ENCODE assay signal across 18 mouse cellular contexts in genomic region chr4:35724774-35725173, GRCm38 (mm10).
DNase-seq lines count a peak whose midpoint lies in the region; ATAC-seq and TF ChIP-seq lines count a peak whose summit lies in the region.
"Had no signal": no experiment of that assay in that cellular context is flagged by ENCODE, and none has a peak within 500 bp of the region (broad histone marks: within the 10 kb centered on the region; RNA-seq: fewer than 3 reads in every experiment).

No protein-coding gene starts in this region.

- H3K4me1 ChIP-seq in lung, embryonic 14.5 days (ENCODE audit: insufficient read depth) = no peaks in the 10 kb centered on the region
- no peaks in the 10 kb centered on the region for H3K4me1 ChIP-seq in lung, embryonic 15.5 days
- H3K4me1 ChIP-seq in lung, embryonic 16.5 days (replicated peaks; ENCODE audit: control insufficient read depth, insufficient read depth, low read length) = no peaks in the 10 kb centered on the region
- H3K4me1 ChIP-seq in midbrain, embryonic 11.5 days (ENCODE audit: control insufficient read depth, insufficient read depth, low read length) = no peaks in the 10 kb centered on the region
- H3K4me1 ChIP-seq in midbrain, embryonic 15.5 days = no peaks in the 10 kb centered on the region

- no peak overlapping the region for H3K4me2 ChIP-seq in lung, embryonic 14.5 days
- H3K4me2 ChIP-seq in lung, embryonic 15.5 days = no peak overlapping the region
- no peak overlapping the region for H3K4me2 ChIP-seq in lung, embryonic 16.5 days (ENCODE audit: low read depth, low read length)
- no peak overlapping the region for H3K4me2 ChIP-seq in midbrain, embryonic 11.5 days
- H3K4me2 ChIP-seq in midbrain, embryonic 15.5 days = no peak overlapping the region

- WGBS in lung, embryonic 14.5 days = 27% methylated on average over 1 of the region's 1 CpGs
- WGBS in lung, embryonic 15.5 days = 27% methylated on average over 1 of the region's 1 CpGs
- 28% methylated on average over 1 of the region's 1 CpGs for WGBS in lung, embryonic 16.5 days
- WGBS in midbrain, embryonic 11.5 days = 58% methylated on average over 1 of the region's 1 CpGs
- WGBS in midbrain, embryonic 15.5 days = 67% methylated on average over 1 of the region's 1 CpGs

- no peaks in the 10 kb centered on the region for H3K9me3 ChIP-seq in lung, embryonic 14.5 days (ENCODE audit: low read depth, low read length)
- no peaks in the 10 kb centered on the region for H3K9me3 ChIP-seq in lung, embryonic 15.5 days
- no peaks in the 10 kb centered on the region for H3K9me3 ChIP-seq in lung, embryonic 16.5 days (ENCODE audit: control insufficient read depth, low read length)
- peaks cover 4% of the 10 kb centered on the region; the same call in 1 of the 2 replicates for H3K9me3 ChIP-seq in midbrain, embryonic 11.5 days (ENCODE audit: control insufficient read depth, low read length)
- H3K9me3 ChIP-seq in midbrain, embryonic 15.5 days = peaks cover 7% of the 10 kb centered on the region; the same call in 1 of the 2 replicates
- H3K9me3 ChIP-seq: G1E had no signal

- DNase-seq in lung, embryonic 14.5 days = peak; percentile 34
- no peak for DNase-seq in lung, postnatal 14 days
- no peak for DNase-seq in lung, postnatal 4 days
- DNase-seq in lung, postnatal 10 days = no peak
- DNase-seq in midbrain, embryonic 11.5 days (ENCODE audit: low spot score, missing footprints) = peak; percentile 6
- DNase-seq: adrenal gland, postnatal 10 days; adrenal gland, postnatal 25 days; B cell, adult 2 months; cerebellum, adult 11 months; cerebellum, adult 11-12 months had no signal

- no peak overlapping the region for H3K9ac ChIP-seq in lung, embryonic 14.5 days
- no peak overlapping the region for H3K9ac ChIP-seq in lung, embryonic 15.5 days
- H3K9ac ChIP-seq in lung, embryonic 16.5 days (ENCODE audit: low read length) = no peak overlapping the region
- no peak overlapping the region for H3K9ac ChIP-seq in midbrain, embryonic 11.5 days (ENCODE audit: low read length)
- H3K9ac ChIP-seq in midbrain, embryonic 15.5 days = no peak overlapping the region

- H3K27ac ChIP-seq in lung, embryonic 14.5 days (ENCODE audit: low read depth) = no peak overlapping the region
- H3K27ac ChIP-seq in lung, embryonic 15.5 days = no peak overlapping the region
- H3K27ac ChIP-seq in lung, embryonic 16.5 days (ENCODE audit: low read length) = no peak overlapping the region
- no peak overlapping the region for H3K27ac ChIP-seq in midbrain, embryonic 11.5 days (ENCODE audit: low read depth, low read length)
- H3K27ac ChIP-seq in midbrain, embryonic 15.5 days = no peak overlapping the region

- no peak for TF ChIP-seq CTCF in lung, embryonic 14.5 days (IDR thresholded peaks at IDR 0.05; ENCODE audit: low read depth)

- no peak overlapping the region for H3K4me3 ChIP-seq in lung, embryonic 14.5 days (ENCODE audit: low read depth, low read length)
- H3K4me3 ChIP-seq in lung, embryonic 15.5 days = no peak overlapping the region
- H3K4me3 ChIP-seq in lung, embryonic 16.5 days (ENCODE audit: low read length) = no peak overlapping the region
- H3K4me3 ChIP-seq in midbrain, embryonic 11.5 days (ENCODE audit: low read depth, low read length) = no peak overlapping the region
- H3K4me3 ChIP-seq in midbrain, embryonic 15.5 days = no peak overlapping the region

- no peaks in the 10 kb centered on the region for H3K27me3 ChIP-seq in lung, embryonic 14.5 days (ENCODE audit: insufficient read depth, low read length)
- no peaks in the 10 kb centered on the region for H3K27me3 ChIP-seq in lung, embryonic 15.5 days
- no peaks in the 10 kb centered on the region for H3K27me3 ChIP-seq in lung, embryonic 16.5 days (ENCODE audit: control insufficient read depth, insufficient read depth, low read depth, low read length)
- no peaks in the 10 kb centered on the region for H3K27me3 ChIP-seq in midbrain, embryonic 11.5 days (ENCODE audit: control insufficient read depth, insufficient read depth, low read length)
- H3K27me3 ChIP-seq in midbrain, embryonic 15.5 days (replicated peaks) = no peaks in the 10 kb centered on the region
- H3K27me3 ChIP-seq: CH12.LX, Patski had no signal

- ATAC-seq in lung, embryonic 14.5 days (ENCODE audit: insufficient read depth) = peak; percentile 74; the same call in 1 of the 2 replicates
- ATAC-seq in lung, embryonic 15.5 days (ENCODE audit: borderline replicate concordance, extremely low read depth, low FRiP score, low TSS enrichment) = peak; percentile 77; the same call in 1 of the 2 replicates
- ATAC-seq in lung, embryonic 16.5 days (ENCODE audit: low read depth) = peak; percentile 73
- no peak for ATAC-seq in midbrain, embryonic 11.5 days (ENCODE audit: low FRiP score)
- no peak for ATAC-seq in midbrain, embryonic 15.5 days (replicated peaks)
- ATAC-seq: activated CD4-positive, CD25-positive, alpha-beta regulatory T cell, adult 4 months; CD4-positive, CD25-positive, alpha-beta regulatory T cell, adult 4 months; Patski had no signal

- H3K36me3 ChIP-seq in lung, embryonic 14.5 days (ENCODE audit: insufficient read depth) = no peaks in the 10 kb centered on the region
- H3K36me3 ChIP-seq in lung, embryonic 15.5 days = no peaks in the 10 kb centered on the region
- no peaks in the 10 kb centered on the region for H3K36me3 ChIP-seq in lung, embryonic 16.5 days (ENCODE audit: control insufficient read depth, insufficient read depth, low read length)
- no peaks in the 10 kb centered on the region for H3K36me3 ChIP-seq in midbrain, embryonic 11.5 days (ENCODE audit: control insufficient read depth, insufficient read depth, low read length)
- no peaks in the 10 kb centered on the region for H3K36me3 ChIP-seq in midbrain, embryonic 15.5 days (replicated peaks)
- H3K36me3 ChIP-seq: G1E had no signal

Comparison
In these comparisons a context has a peak if more than half of its experiments do, and no peak if none do; other contexts are left out.
1. DNase-seq: peak in lung, embryonic 14.5 days (single experiment) and midbrain, embryonic 11.5 days (single experiment); none in lung, postnatal 14 days (single experiment), lung, postnatal 4 days (0 of 2) and lung, postnatal 10 days (single experiment).
2. ATAC-seq: peak in lung, embryonic 14.5 days (single experiment), lung, embryonic 15.5 days (single experiment) and lung, embryonic 16.5 days (single experiment); none in midbrain, embryonic 11.5 days (single experiment) and midbrain, embryonic 15.5 days (single experiment).